Mouse (Mus musculus) MEL (cell line): ENCODE results near the gene Gpr84.

Experiments used
- CTCF ChIP-seq, 3 experiments: IDR thresholded peaks in 2 of 3; conservative IDR thresholded peaks in 1 of 3; 2 replicates each; pipeline ENCODE4 v1.5.1; 2011 to 2012; ENCODE audit warnings: low read length in 3 of 3, low read depth in 2 of 3, mild to moderate bottlenecking in 2 of 3, improper control_type of control experiment in 1 of 3, inconsistent platforms in 1 of 3, mixed read lengths in 1 of 3, moderate library complexity in 1 of 3; ENCODE audit not compliant: control insufficient read depth in 1 of 3, insufficient read depth in 1 of 3, poor library complexity in 1 of 3, severe bottlenecking in 1 of 3
- EP300 ChIP-seq, 2 experiments: IDR thresholded peaks; 2 replicates each; pipeline ENCODE4 v1.6.1; 2011; ENCODE audit warnings: improper control_type of control experiment in 2 of 2, low read length in 2 of 2, low read depth in 1 of 2, mild to moderate bottlenecking in 1 of 2
- ETS1 ChIP-seq: IDR thresholded peaks from 2 replicates; pipeline ENCODE4 v1.6.1; 2012; ENCODE audit warnings: low read depth, mild to moderate bottlenecking, inconsistent platforms, low read length, improper control_type of control experiment, moderate library complexity
- GATA1 ChIP-seq: IDR thresholded peaks from 2 replicates; pipeline ENCODE4 v1.6.1; 2011; ENCODE audit warnings: low read depth, low read length, improper control_type of control experiment
- HCFC1 ChIP-seq: IDR thresholded peaks from 2 replicates; pipeline ENCODE4 v1.6.1; 2012; ENCODE audit warnings: low read depth, mild to moderate bottlenecking, inconsistent platforms, low read length, improper control_type of control experiment, moderate library complexity
- MYB ChIP-seq: IDR thresholded peaks from 2 replicates; pipeline ENCODE4 v1.6.1; 2011; ENCODE audit warnings: mild to moderate bottlenecking, low read depth, low read length, improper control_type of control experiment
- NRF1 ChIP-seq: IDR thresholded peaks from 2 replicates; pipeline ENCODE4 v1.6.1; 2014; ENCODE audit warnings: low read depth, mild to moderate bottlenecking, inconsistent platforms, low read length, improper control_type of control experiment, moderate library complexity; ENCODE audit not compliant: poor library complexity, insufficient read depth, severe bottlenecking
- POLR2A ChIP-seq, 2 experiments: IDR thresholded peaks; 2 replicates each; pipeline ENCODE4 v1.6.1; 2011 to 2012; ENCODE audit warnings: low read length in 2 of 2, mild to moderate bottlenecking in 2 of 2, control low read depth in 1 of 2, improper control_type of control experiment in 1 of 2, low read depth in 1 of 2, moderate library complexity in 1 of 2; ENCODE audit not compliant: control insufficient read depth in 1 of 2, insufficient read depth in 1 of 2, poor library complexity in 1 of 2
- POLR2AphosphoS2 ChIP-seq: IDR thresholded peaks from 2 replicates; pipeline ENCODE4 v1.6.1; 2011; ENCODE audit warnings: low read length, improper control_type of control experiment
- TCF12 ChIP-seq: IDR thresholded peaks from 2 replicates; pipeline ENCODE4 v1.6.1; 2014; ENCODE audit warnings: low read depth, mild to moderate bottlenecking, inconsistent platforms, low read length, improper control_type of control experiment, moderate library complexity
- USF1 ChIP-seq: IDR thresholded peaks from 2 replicates; pipeline ENCODE4 v1.6.1; 2014; ENCODE audit warnings: low read depth, mild to moderate bottlenecking, inconsistent platforms, low read length, improper control_type of control experiment, moderate library complexity
- USF2 ChIP-seq, 2 experiments: IDR thresholded peaks; 2 replicates each; pipeline ENCODE4 v1.6.1; 2011 to 2012; ENCODE audit warnings: improper control_type of control experiment in 2 of 2, low read length in 2 of 2, borderline replicate concordance in 1 of 2, inconsistent platforms in 1 of 2, low read depth in 1 of 2, mild to moderate bottlenecking in 1 of 2; ENCODE audit not compliant: insufficient read depth in 1 of 2
- ZNF384 ChIP-seq: IDR thresholded peaks from 2 replicates; pipeline ENCODE4 v1.6.1; 2012; ENCODE audit warnings: low read depth, mild to moderate bottlenecking, inconsistent platforms, low read length, improper control_type of control experiment

DNA sequence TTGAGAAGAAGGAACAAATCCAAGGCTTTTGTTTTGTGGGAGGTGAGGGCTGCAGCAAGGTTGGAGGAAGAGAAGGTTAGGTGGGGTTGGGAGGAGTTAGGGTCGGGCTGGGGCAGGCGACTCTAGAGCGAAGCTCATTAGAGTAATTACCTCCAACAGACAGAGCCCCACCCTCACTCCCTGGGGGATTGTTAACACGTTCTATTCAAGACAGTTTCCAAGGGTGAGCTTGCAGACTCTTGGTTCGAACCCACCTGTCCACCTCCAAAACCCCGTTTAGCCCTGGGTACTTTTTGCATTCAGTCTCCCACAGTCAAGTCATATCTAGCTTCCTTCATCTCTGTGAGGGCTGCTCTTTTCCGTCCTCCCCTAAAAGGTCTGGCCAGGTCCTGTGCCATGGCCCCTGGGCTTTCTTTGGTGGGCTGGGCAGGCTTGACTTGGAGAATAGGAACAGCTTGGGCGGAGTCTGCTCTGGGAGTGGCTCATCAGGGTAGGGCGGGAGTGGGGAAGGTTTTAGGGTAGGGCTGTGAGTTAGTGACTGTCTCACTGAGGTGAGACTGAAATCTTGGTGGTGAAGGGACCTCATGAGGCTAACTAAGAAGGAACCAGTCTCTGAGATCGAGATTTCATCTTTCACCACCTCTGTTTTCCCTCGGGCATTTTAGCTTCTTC, 26.7 kb upstream of the Gpr84 start:
- TF ChIP-seq NRF1 (no peak), POLR2A (IDR thresholded peaks at IDR 0.05; ENCODE audit: control insufficient read depth in 1 of 2, insufficient read depth in 1 of 2, low read depth in 1 of 2, low read length in 2 of 2, poor library complexity in 1 of 2) (no peak; a peak in 1 of 4 replicates), GATA1 (no peak), CTCF (IDR thresholded peaks at IDR 0.05 in 2 of 3, conservative IDR thresholded peaks at IDR 0.05 in 1 of 3; ENCODE audit: control insufficient read depth in 1 of 3, insufficient read depth in 1 of 3, low read depth in 2 of 3, low read length in 3 of 3, poor library complexity in 1 of 3, severe bottlenecking in 1 of 3) (no peak), USF2 (IDR thresholded peaks at IDR 0.05; ENCODE audit: borderline replicate concordance in 1 of 2, insufficient read depth in 1 of 2, low read depth in 1 of 2, low read length in 2 of 2) (no peak), ETS1 (no peak), EP300 (IDR thresholded peaks at IDR 0.05; ENCODE audit: low read depth in 1 of 2, low read length in 2 of 2) (no peak), HCFC1 (no peak), USF1 (no peak), MYB (no peak), TCF12 (no peak), ZNF384 (no peak), POLR2AphosphoS2 (no peak)
